Mouse (Mus musculus) right cerebral cortex, postnatal 10 days (tissue): Measurements from ENCODE around the gene Gm28038.
A peak's percentile ranks its signal among the peaks of the same experiment; 100 is the strongest.

ENCODE experiments used
- DNase-seq, 2 experiments: peaks; one replicate each; pipeline ENCODE4 v3.0.0; 2021; ENCODE audit warnings: low spot score in 2 of 2

Gm28038 gene

GRCm38 (mm10) chr2:30285416-30286181, 4.8 kb downstream of the Gm28038 start:
- DNase-seq: peak; percentile 38 to 42

GRCm38 (mm10) chr2:30286192-30287026, 5.6 kb downstream of the Gm28038 start, which contains the start of the genes Dolk and Nup188:
Gene Dolk (minus strand): TSS chr2:30286334.
Gene Nup188 (plus strand): TSS chr2:30286397.
- DNase-seq: peak; percentile 97 to 99

DNA sequence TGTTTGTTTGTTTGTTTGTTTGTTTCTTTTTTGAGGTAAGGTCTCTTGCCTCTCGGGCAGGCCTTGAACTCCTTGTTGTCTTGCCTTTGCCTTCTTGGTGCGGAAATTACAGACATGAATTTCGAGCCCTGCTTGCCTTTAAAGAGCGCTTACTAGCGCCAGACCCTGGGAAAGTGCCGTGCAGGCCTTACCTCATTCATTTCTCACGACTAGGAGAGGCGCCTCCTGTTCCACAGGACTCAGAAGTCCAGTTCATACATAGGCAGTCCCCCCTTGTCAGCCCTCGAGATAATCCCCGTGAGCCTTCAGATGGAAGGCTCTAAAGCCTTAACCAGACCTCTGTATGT, 6.2 kb downstream of the Gm28038 start:
- DNase-seq: no peak

DNA sequence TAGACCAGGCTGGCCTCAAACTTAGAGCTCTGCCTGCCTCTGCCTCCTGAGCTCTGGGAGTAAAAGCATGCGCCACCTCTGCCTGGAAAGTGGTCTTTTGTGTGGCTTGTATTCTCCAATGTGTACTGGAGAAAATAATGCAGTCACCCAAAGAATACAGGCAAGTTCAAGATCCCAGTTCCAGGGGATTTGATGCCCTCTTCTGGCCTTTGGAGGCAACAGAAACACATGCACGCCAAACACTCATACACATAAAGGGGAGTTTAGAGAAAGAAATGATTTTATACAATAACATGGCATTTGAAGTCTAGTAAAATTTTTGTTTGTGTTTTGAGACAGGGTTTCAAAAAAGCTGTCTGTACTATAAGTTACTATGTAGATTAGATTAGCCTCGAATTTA, 18.7 kb downstream of the Gm28038 start:
- no peak for DNase-seq

DNA sequence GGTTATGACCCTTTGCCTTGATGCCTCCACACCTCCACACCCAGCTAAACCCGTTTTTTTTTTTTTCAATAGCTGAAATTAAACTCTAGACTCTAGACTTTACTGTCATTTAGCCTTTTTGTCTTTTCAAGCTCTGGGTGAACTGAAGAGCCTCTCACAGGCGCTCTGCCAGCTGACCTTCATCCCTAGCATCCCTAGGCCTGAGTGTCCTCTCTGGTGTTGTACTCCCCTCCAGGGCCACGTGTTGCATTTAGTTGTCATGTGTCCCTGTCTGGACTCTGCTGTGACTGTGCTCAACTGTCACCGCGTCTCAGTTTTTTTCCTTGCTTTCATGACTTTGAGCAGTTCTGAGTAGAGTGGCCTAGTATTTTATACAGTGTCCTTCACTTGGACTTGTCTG, 19.1 kb downstream of the Gm28038 start:
- no peak for DNase-seq

DNA sequence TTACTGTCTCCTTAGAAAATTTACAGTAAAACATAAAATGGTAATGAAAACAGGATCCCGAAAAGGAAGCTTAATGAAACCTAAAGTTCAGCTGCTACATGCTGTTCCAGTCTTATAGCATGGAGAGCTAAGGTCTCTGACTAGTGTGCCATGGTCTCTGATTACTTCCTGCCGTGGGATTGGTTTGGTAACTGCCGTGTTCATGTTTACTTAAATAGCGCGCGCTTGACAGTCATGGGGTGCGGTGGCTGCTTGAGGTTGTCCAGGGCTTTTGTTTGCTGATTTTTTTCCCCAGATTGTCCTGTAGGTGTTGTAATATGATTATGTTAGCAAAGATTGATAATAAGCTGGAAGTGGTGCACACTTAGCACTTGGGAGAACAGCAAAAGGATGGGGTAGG, 25.2 kb downstream of the Gm28038 start:
- DNase-seq: no peak

- no peak for DNase-seq
Measured at GRCm38 (mm10) chr2:30309351-30309750, 28.5 kb downstream of the Gm28038 start.

DNA sequence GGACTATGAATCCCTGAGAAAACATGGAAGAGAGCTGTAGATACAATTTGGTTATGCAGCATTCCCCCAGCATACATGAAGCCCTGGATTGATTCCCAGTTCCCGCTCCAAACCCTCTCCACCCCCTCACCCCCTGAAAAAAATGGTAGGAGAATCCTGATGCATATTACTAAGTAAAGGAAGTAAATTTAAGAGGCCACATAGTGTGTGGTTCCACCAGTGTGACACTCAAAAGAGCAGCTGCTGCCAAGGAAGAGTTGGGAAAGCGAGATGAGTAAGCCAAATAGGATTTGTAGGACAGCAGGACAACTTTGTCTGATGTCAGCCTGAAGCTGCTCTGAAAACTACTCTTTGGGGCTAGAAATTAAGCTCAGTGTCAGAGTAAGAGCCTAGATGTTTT, 30.6 kb downstream of the Gm28038 start:
- DNase-seq: no peak

- DNase-seq: no peak
Measured at GRCm38 (mm10) chr2:30316136-30316535, 35.3 kb downstream of the Gm28038 start.

DNA sequence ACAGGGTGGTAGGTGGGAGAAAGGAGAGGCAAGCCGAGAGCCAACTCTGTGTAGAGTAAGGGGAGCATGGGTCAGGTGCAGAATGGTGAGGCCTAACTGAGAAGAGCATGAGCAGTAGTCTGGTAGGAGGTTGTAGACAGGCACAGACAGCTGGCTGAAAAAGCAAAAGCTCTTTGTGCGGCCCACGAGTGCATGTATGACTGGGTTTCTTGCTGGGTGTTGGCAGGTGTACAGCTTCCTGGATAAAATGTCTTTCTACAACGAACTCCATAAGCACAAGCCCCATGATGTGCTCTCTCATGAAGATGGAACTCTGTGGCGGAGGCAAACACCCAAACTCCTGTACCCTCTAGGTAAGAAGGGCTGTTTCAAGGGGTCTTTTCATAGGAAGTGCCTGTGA, 36.1 kb downstream of the Gm28038 start:
- no peak for DNase-seq

- DNase-seq: no peak
Measured at GRCm38 (mm10) chr2:30319260-30319659, 38.4 kb downstream of the Gm28038 start.

DNA sequence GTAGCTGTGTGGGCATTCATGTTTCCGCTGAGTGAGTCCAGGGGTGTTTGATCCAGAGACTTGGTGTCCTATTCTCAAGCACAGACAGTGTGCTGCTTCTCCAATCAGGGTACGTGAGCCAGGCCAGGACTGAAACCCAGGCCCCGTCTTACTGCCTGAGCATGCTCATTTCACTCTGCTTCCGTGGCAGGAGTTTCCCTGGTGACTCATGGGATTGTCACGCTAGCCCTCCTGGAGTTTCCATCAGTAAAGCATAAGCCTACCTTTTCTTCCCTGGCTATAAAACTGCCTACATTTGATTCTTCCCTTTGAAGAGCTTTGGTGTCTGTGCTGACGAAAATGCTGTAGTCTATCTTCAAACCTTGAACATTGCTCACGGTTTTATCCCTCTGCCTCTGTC, 42.3 kb downstream of the Gm28038 start:
- DNase-seq: no peak

DNA sequence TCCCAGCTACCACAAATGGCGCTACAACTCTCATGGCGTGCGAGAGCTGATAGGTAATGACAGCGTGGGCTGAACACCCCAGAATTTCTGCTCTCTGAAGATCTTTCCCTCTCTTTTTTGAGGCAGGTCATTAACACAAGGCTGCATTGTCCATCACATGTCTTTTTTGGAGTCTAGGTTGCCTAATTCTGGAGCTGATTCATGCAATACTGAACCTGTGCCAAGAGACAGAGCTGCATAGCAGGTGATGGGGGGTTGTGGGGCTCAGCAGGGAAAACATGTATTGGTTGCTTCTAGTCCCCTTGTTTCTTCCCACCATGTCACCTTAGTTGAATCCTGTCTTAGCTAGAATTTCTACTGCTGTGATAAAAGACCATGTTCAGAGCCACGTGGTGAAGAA, 44.5 kb downstream of the Gm28038 start:
- DNase-seq: no peak

GRCm38 (mm10) chr2:30327276-30327675, 46.4 kb downstream of the Gm28038 start:
- DNase-seq: no peak

DNA sequence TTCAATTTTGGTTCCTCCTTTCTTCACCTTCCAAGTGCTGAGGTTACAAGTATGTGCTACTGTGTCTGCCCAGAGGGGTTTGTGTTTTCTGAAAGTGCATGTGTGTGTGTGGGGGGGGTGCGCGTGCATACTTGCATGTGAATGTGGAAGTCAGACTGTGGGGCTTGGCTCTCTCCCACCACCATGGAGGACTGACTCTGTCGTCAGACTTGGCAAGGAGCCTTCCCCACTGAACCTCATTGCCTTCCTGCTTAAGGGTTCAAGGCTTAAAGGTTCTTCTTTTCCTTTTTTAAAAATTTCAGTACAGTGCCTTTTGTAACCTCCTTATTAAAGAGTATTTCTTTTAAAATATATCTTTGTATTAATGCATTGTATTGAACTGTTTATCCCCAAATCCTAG, 47.9 kb downstream of the Gm28038 start:
- no peak for DNase-seq

GRCm38 (mm10) chr2:30335324-30335723, 54.5 kb downstream of the Gm28038 start:
- no peak for DNase-seq

- DNase-seq: peak in 1 of 2 experiments; percentile 18
Measured at GRCm38 (mm10) chr2:30336174-30336915, 55.5 kb downstream of the Gm28038 start.

DNA sequence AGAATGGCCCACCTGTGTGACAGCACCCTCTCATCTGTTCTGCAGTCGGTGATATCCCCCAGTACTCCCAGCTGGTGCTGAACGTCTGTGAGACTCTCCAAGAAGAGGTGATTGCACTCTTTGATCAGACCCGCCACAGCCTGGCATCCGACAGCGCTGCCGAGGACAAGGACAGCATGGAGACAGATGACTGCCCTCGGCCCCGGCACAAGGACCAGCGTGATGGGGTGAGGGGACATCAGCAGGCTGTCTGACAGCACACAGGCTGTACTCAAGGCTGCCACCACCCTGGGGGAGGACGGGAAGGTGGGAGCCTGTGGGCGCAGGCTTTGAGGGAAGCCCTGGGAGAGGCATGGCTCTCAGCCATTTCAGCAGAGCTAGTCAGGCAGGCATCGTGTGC, 56.3 kb downstream of the Gm28038 start:
- no peak for DNase-seq

- DNase-seq: peak in 1 of 2 experiments; percentile 25
Measured at GRCm38 (mm10) chr2:30342061-30342460, 61.2 kb downstream of the Gm28038 start.

DNA sequence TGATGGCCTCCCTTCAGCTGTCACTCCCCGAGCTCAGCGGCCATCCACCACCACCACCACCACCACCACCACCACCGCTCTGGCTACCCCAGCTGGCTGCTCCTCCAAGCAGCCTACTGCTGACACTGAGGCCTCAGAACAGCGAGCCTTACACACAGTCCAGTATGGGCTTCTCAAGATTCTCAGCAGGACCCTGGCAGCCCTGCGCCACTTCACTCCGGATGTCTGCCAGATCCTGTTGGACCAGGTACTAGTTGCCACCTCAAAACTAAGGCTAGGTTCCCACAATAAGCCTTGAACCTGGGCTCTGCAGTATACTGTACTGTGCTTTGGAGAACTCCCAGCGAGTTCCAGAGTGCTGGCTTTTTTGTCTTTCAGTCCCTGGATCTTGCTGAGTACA, 61.7 kb downstream of the Gm28038 start:
- DNase-seq: peak in 1 of 2 experiments; percentile 32

DNA sequence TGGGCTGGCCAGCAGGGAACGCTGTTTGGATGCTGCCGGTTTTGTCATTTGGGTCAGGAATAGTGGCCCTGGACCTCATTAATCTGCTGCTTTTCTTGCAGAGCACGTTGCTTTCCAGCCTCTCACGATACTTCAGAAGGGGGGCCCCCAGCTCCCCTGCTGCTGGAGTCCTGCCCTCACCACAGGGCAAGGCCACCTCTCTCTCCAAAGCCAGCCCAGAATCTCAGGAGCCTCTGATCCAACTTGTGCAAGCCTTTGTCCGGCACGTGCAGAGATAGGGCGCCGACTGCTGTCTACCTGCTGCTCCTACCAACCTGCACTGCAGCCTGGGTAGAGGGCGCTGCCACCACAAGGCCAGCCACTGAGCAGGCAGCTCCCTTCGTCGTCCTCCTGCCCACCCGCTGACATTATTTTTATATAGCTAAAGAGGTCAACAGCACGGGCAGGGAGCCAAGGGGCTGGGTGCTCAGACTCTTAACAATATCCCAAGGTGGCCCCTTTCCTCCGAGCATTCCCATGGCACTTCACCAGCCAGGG, 62.8 kb downstream of the Gm28038 start:
- DNase-seq: peak; percentile 52 to 60
